Comparison of ENCODE assay signal across 11 mouse cellular contexts in genomic region chr17:34239601-34240041, GRCm38 (mm10). TPM values are rescaled to one million over a fixed set of nuclear protein-coding genes. Genes with fewer than 3 reads are reported as not detected.
A peak's percentile ranks its signal among the peaks of the same experiment; 100 is the strongest.
DNase-seq lines count a peak whose midpoint lies in the region; ATAC-seq and TF ChIP-seq lines count a peak whose summit lies in the region.
"Had no signal": no experiment of that assay in that cellular context is flagged by ENCODE, and none has a peak within 500 bp of the region (broad histone marks: within the 10 kb centered on the region; RNA-seq: fewer than 3 reads in every experiment).

No protein-coding gene starts in this region.

- 47% methylated on average over 10 of the region's 10 CpGs for WGBS in heart, embryonic 16.5 days
- 30% methylated on average over 10 of the region's 10 CpGs for WGBS in lung, postnatal 0 days
- 78% methylated on average over 10 of the region's 10 CpGs for WGBS in forebrain, embryonic 11.5 days

- no peaks in the 10 kb centered on the region for H3K36me3 ChIP-seq in heart, embryonic 16.5 days (ENCODE audit: control insufficient read depth, insufficient read depth)
- H3K36me3 ChIP-seq in lung, postnatal 0 days (ENCODE audit: insufficient read depth, low read length) = no peaks in the 10 kb centered on the region
- H3K36me3 ChIP-seq in splenic B cell, adult 2 months (ENCODE audit: control insufficient read depth, insufficient read depth, low read length, poor library complexity, severe bottlenecking) = peaks cover 25% of the 10 kb centered on the region
- H3K36me3 ChIP-seq in forebrain, embryonic 11.5 days (ENCODE audit: control insufficient read depth, insufficient read depth, low read length) = no peaks in the 10 kb centered on the region
- H3K36me3 ChIP-seq: forebrain, embryonic 10.5 days had no signal

- TF ChIP-seq CTCF in lung, postnatal 0 days (IDR thresholded peaks at IDR 0.05) = no peak

- H3K4me3 ChIP-seq in heart, embryonic 16.5 days (ENCODE audit: low read length) = no peak overlapping the region
- no peak overlapping the region for H3K4me3 ChIP-seq in lung, postnatal 0 days (ENCODE audit: low read depth, low read length)
- no peak overlapping the region for H3K4me3 ChIP-seq in forebrain, embryonic 11.5 days (ENCODE audit: low read depth, low read length)
- H3K4me3 ChIP-seq: forebrain, embryonic 10.5 days had no signal

- no peaks in the 10 kb centered on the region for H3K27me3 ChIP-seq in heart, embryonic 16.5 days (ENCODE audit: control insufficient read depth, insufficient read depth, low read length)
- no peaks in the 10 kb centered on the region for H3K27me3 ChIP-seq in lung, postnatal 0 days (replicated peaks; ENCODE audit: insufficient read depth, low read length)
- no peaks in the 10 kb centered on the region for H3K27me3 ChIP-seq in splenic B cell, adult 2 months (ENCODE audit: control insufficient read depth, insufficient read depth, low read length, poor library complexity, severe bottlenecking)
- no peaks in the 10 kb centered on the region for H3K27me3 ChIP-seq in forebrain, embryonic 11.5 days (ENCODE audit: control insufficient read depth, insufficient read depth, low read length)

- DNase-seq in heart, adult 8-10 months (ENCODE audit: low spot score) = no peak
- peak; percentile 30 for DNase-seq in thymus, postnatal 14 days
- DNase-seq in thymus, postnatal 36 days = no peak
- peak; percentile 49 for DNase-seq in lung, postnatal 0 days (ENCODE audit: low spot score)
- peak; percentile 96 for DNase-seq in splenic B cell, adult 2 months (ENCODE audit: low read depth, low spot score)
- DNase-seq in embryo, embryonic 9.5 days (ENCODE audit: extremely low spot score) = no peak
- no peak for DNase-seq in forebrain, embryonic 11.5 days (ENCODE audit: low spot score)
- DNase-seq: adrenal gland, adult 8-10 months had no signal

- H3K9me3 ChIP-seq in heart, embryonic 16.5 days (replicated peaks; ENCODE audit: control insufficient read depth, low read length) = no peaks in the 10 kb centered on the region
- no peaks in the 10 kb centered on the region for H3K9me3 ChIP-seq in lung, postnatal 0 days (ENCODE audit: low read length)
- no peaks in the 10 kb centered on the region for H3K9me3 ChIP-seq in forebrain, embryonic 11.5 days (ENCODE audit: control insufficient read depth, low read length)
- H3K9me3 ChIP-seq: forebrain, embryonic 10.5 days had no signal

- no peak overlapping the region for H3K9ac ChIP-seq in heart, embryonic 16.5 days (ENCODE audit: low read length)
- no peak overlapping the region for H3K9ac ChIP-seq in lung, postnatal 0 days (replicated peaks; ENCODE audit: low read depth)
- H3K9ac ChIP-seq in forebrain, embryonic 11.5 days (ENCODE audit: low read length) = no peak overlapping the region

- H3K4me1 ChIP-seq in heart, embryonic 16.5 days (ENCODE audit: control insufficient read depth, insufficient read depth, low read length) = no peaks in the 10 kb centered on the region
- H3K4me1 ChIP-seq in lung, postnatal 0 days (ENCODE audit: insufficient read depth, low read depth, low read length) = no peaks in the 10 kb centered on the region
- no peaks in the 10 kb centered on the region for H3K4me1 ChIP-seq in forebrain, embryonic 11.5 days (replicated peaks; ENCODE audit: control insufficient read depth, insufficient read depth, low read length)
- H3K4me1 ChIP-seq: forebrain, embryonic 10.5 days had no signal

- ATAC-seq in heart, embryonic 16.5 days (replicated peaks; ENCODE audit: extremely low read depth, insufficient read depth, low FRiP score) = no peak
- peak; percentile 48; the same call in 1 of the 2 replicates for ATAC-seq in lung, postnatal 0 days
- ATAC-seq in forebrain, embryonic 11.5 days (replicated peaks; ENCODE audit: low FRiP score) = no peak

- TF ChIP-seq EP300 in lung, postnatal 0 days (IDR thresholded peaks at IDR 0.05) = peak; percentile 26; the same call in 1 of the 2 replicates

- H3K27ac ChIP-seq in heart, embryonic 16.5 days (ENCODE audit: low read length) = peak overlapping the region; percentile 58
- peak overlapping the region; percentile 32 for H3K27ac ChIP-seq in lung, postnatal 0 days (ENCODE audit: low read length)
- H3K27ac ChIP-seq in forebrain, embryonic 11.5 days (ENCODE audit: low read depth, low read length) = no peak overlapping the region
- H3K27ac ChIP-seq: forebrain, embryonic 10.5 days had no signal

- H3K4me2 ChIP-seq in heart, embryonic 16.5 days (ENCODE audit: low read depth, low read length) = peak overlapping the region; percentile 33; the same call in 1 of the 2 replicates
- H3K4me2 ChIP-seq in lung, postnatal 0 days (replicated peaks; ENCODE audit: low read depth, low read length) = no peak overlapping the region; the same call in 1 of the 2 replicates
- H3K4me2 ChIP-seq in forebrain, embryonic 11.5 days (ENCODE audit: low read depth, low read length, severe bottlenecking) = no peak overlapping the region
- H3K4me2 ChIP-seq: heart, embryonic 11.5 days had no signal

RNA-seq across cellular contexts. Expression of gene H2-Ob, which starts 0.9 kb away (rescaled TPM):
- 0.17 and 0.24 TPM in 2 replicates for polyA plus RNA-seq in heart, embryonic 16.5 days (2015; fragmentation: Nextera tagmentation; extraction: Ambion mirVana)
- total RNA-seq in heart, adult 8-10 months (2022) = 1 to 10 TPM in 1 of 4 experiments, under 1 TPM in 3; 0.41 to 1.5 (median 0.51) TPM
- polyA plus RNA-seq in lung, postnatal 0 days (2015; fragmentation: Nextera tagmentation; extraction: Ambion mirVana) = 0.43 and 1.2 TPM in 2 replicates
- not detected in 2 replicates for polyA plus RNA-seq in forebrain, embryonic 11.5 days (2014; fragmentation: Nextera tagmentation; extraction: Ambion mirVana)
- polyA plus RNA-seq: forebrain, embryonic 10.5 days; heart, embryonic 11.5 days had no signal

RNA-seq across cellular contexts. Expression of gene H2-Ab1, which starts 17.9 kb away (rescaled TPM):
- 79.1 and 172 TPM in 2 replicates for polyA plus RNA-seq in heart, embryonic 16.5 days (2015; fragmentation: Nextera tagmentation; extraction: Ambion mirVana)
- 10 to 100 TPM; 13.2 to 19.1 (median 15.6) TPM for total RNA-seq in heart, adult 8-10 months (2022)
- polyA plus RNA-seq in lung, postnatal 0 days (2015; fragmentation: Nextera tagmentation; extraction: Ambion mirVana) = 17.8 and 19.2 TPM in 2 replicates
- polyA plus RNA-seq in forebrain, embryonic 11.5 days (2014; fragmentation: Nextera tagmentation; extraction: Ambion mirVana) = 3.0 and 3.6 TPM in 2 replicates

RNA-seq across cellular contexts. Expression of gene Tap2, which starts 36.3 kb away (rescaled TPM):
- 10.9 and 21.4 TPM in 2 replicates for polyA plus RNA-seq in heart, embryonic 16.5 days (2015; fragmentation: Nextera tagmentation; extraction: Ambion mirVana)
- total RNA-seq in heart, adult 8-10 months (2022) = 10 to 100 TPM; 21.4 to 25.3 (median 24.6) TPM
- 23.9 and 26.1 TPM in 2 replicates for polyA plus RNA-seq in lung, postnatal 0 days (2015; fragmentation: Nextera tagmentation; extraction: Ambion mirVana)
- polyA plus RNA-seq in forebrain, embryonic 11.5 days (2014; fragmentation: Nextera tagmentation; extraction: Ambion mirVana) = 0.11 and 0.41 TPM in 2 replicates

RNA-seq across cellular contexts. Expression of gene Psmb8, which starts 42.1 kb away (rescaled TPM):
- 31.8 and 87.6 TPM in 2 replicates for polyA plus RNA-seq in heart, embryonic 16.5 days (2015; fragmentation: Nextera tagmentation; extraction: Ambion mirVana)
- 10 to 100 TPM; 10.7 to 15.1 (median 12.8) TPM for total RNA-seq in heart, adult 8-10 months (2022)
- 54.9 and 58.6 TPM in 2 replicates for polyA plus RNA-seq in lung, postnatal 0 days (2015; fragmentation: Nextera tagmentation; extraction: Ambion mirVana)
- polyA plus RNA-seq in forebrain, embryonic 11.5 days (2014; fragmentation: Nextera tagmentation; extraction: Ambion mirVana) = 1.5 and 1.6 TPM in 2 replicates

RNA-seq across cellular contexts. Expression of gene H2-Aa, which starts 48.0 kb away (rescaled TPM):
- polyA plus RNA-seq in heart, embryonic 16.5 days (2015; fragmentation: Nextera tagmentation; extraction: Ambion mirVana) = 35.2 and 72.7 TPM in 2 replicates
- total RNA-seq in heart, adult 8-10 months (2022) = 10 to 100 TPM; 15.7 to 28.3 (median 26.7) TPM
- polyA plus RNA-seq in lung, postnatal 0 days (2015; fragmentation: Nextera tagmentation; extraction: Ambion mirVana) = 15.8 and 20.6 TPM in 2 replicates
- polyA plus RNA-seq in forebrain, embryonic 11.5 days (2014; fragmentation: Nextera tagmentation; extraction: Ambion mirVana) = not detected in 2 replicates
- polyA plus RNA-seq: heart, embryonic 11.5 days had no signal

Comparison
In these comparisons a context has a peak if more than half of its experiments do, and no peak if none do; other contexts are left out.
1. DNase-seq: peak in thymus, postnatal 14 days (single experiment), lung, postnatal 0 days (single experiment) and splenic B cell, adult 2 months (single experiment); none in heart, adult 8-10 months (single experiment), thymus, postnatal 36 days (0 of 2), embryo, embryonic 9.5 days (single experiment) and forebrain, embryonic 11.5 days (single experiment).